Mouse (Mus musculus) midbrain, embryonic 15.5 days (tissue): ENCODE data around the gene Sds. TPM values are rescaled to one million over a fixed set of nuclear protein-coding genes. Genes with fewer than 3 reads are reported as not detected.

ENCODE experiments used
- ATAC-seq: fragments of 200-750 bp; cut with Nextera tagmentation; replicated peaks from 2 replicates; pipeline ENCODE4 v1.8.0; 2017; ENCODE audit warnings: moderate TSS enrichment
- H3K27ac ChIP-seq: fragments of 300-500 bp; sonication (generic); 2 replicates; pipeline ENCODE4 v1.5.1; 2015; ENCODE audit warnings: mild to moderate bottlenecking, inconsistent platforms
- H3K27me3 ChIP-seq: fragments of 300-500 bp; sonication (generic); replicated peaks from 2 replicates; pipeline ENCODE4 v1.6.1; 2015; ENCODE audit warnings: inconsistent platforms
- H3K36me3 ChIP-seq: fragments of 300-500 bp; sonication (generic); replicated peaks from 2 replicates; pipeline ENCODE4 v1.6.1; 2015; ENCODE audit warnings: inconsistent platforms
- H3K4me1 ChIP-seq: fragments of 300-500 bp; sonication (generic); 2 replicates; pipeline ENCODE4 v1.6.1; 2015; ENCODE audit warnings: inconsistent platforms
- H3K4me2 ChIP-seq: fragments of 300-500 bp; sonication (generic); 2 replicates; pipeline ENCODE4 v1.6.1; 2015; ENCODE audit warnings: inconsistent platforms, mild to moderate bottlenecking, moderate library complexity
- H3K4me3 ChIP-seq: fragments of 300-500 bp; sonication (generic); 2 replicates; pipeline ENCODE4 v1.5.1; 2015; ENCODE audit warnings: mild to moderate bottlenecking, inconsistent platforms
- H3K9ac ChIP-seq: fragments of 300-500 bp; sonication (generic); 2 replicates; pipeline ENCODE4 v1.6.1; 2015; ENCODE audit warnings: mild to moderate bottlenecking, inconsistent platforms
- H3K9me3 ChIP-seq: fragments of 300-500 bp; sonication (generic); 2 replicates; pipeline ENCODE4 v1.6.1; 2016; ENCODE audit warnings: inconsistent platforms
- WGBS: fragments of 180-500 bp; shearing (Covaris S2); methylation state at CpG from one replicate; pipeline ENCODE4 v1.1.7; 2015; ENCODE audit warnings: mixed read lengths; 5-methylcytosine and 5-hydroxymethylcytosine counted together
- polyA plus RNA-seq: library from polyadenylated mRNA; unstranded; fragments of >200 nt; fragmentation: Nextera tagmentation; extraction: Ambion mirVana; gene quantifications from 2 replicates; pipeline ENCODE4 v1.2.1, GENCODE M21; 2015

The Sds gene
- polyA plus RNA-seq, 1 experiment from 2014 or later = not detected

GRCm38 (mm10) chr5:120531631-120532030 lies 55.3 kb downstream of the Sds start:
- no peak overlapping the region for H3K4me3 ChIP-seq
- H3K36me3 ChIP-seq = no peaks in the 10 kb centered on the region
- no peaks in the 10 kb centered on the region for H3K27me3 ChIP-seq
- no peak for ATAC-seq
- no peak overlapping the region for H3K27ac ChIP-seq
- H3K4me1 ChIP-seq = 0 out of 2 replicates have a peak, but pooled peaks cover 7% of the 10 kb centered on the region
- H3K9ac ChIP-seq = no peak overlapping the region
- no peaks in the 10 kb centered on the region for H3K9me3 ChIP-seq
- 85% methylated on average over 8 of the region's 8 CpGs for WGBS
- no peak overlapping the region for H3K4me2 ChIP-seq

Other genes with a start within 250 kb of the Sds start
- 36.8 and 41.5 TPM in 2 replicates for gene Lhx5, start 44.8 kb upstream of the Sds start, polyA plus RNA-seq
- gene Sdsl, start 3.7 kb upstream of the Sds start, polyA plus RNA-seq = 5.6 and 6.0 TPM in 2 replicates
- 36.8 and 37.2 TPM in 2 replicates for gene Plbd2, start 27.1 kb downstream of the Sds start, polyA plus RNA-seq
- 1.6 and 2.5 TPM in 2 replicates for gene Slc8b1, start 34.6 kb downstream of the Sds start, polyA plus RNA-seq
- gene Tpcn1, start 112.1 kb downstream of the Sds start, polyA plus RNA-seq = 15.8 and 17.7 TPM in 2 replicates
- 1.7 and 1.8 TPM in 2 replicates for gene Iqcd, start 112.5 kb downstream of the Sds start, polyA plus RNA-seq
- gene Rita1, start 136.1 kb downstream of the Sds start, polyA plus RNA-seq = 28.3 and 30.6 TPM in 2 replicates
- gene Ddx54, start 136.2 kb downstream of the Sds start, polyA plus RNA-seq = 39.9 and 43.7 TPM in 2 replicates
- gene Cfap73, start 157.7 kb downstream of the Sds start, polyA plus RNA-seq = 0.44 and 0.70 TPM in 2 replicates
- gene Rasal1, start 172.3 kb downstream of the Sds start, polyA plus RNA-seq = 1.0 and 1.6 TPM in 2 replicates
- gene Dtx1, start 235.4 kb downstream of the Sds start, polyA plus RNA-seq = 64.5 and 68.9 TPM in 2 replicates